9 mouse cellular contexts compared by ENCODE assay signal in genomic region chr11:115265771-115266399, GRCm38 (mm10). TPM values are rescaled to one million over a fixed set of nuclear protein-coding genes. Genes with fewer than 3 reads are reported as not detected.
DNase-seq lines count a peak whose midpoint lies in the region; ATAC-seq lines count a peak whose summit lies in the region.
"Had no signal": no experiment of that assay in that cellular context is flagged by ENCODE, and none has a peak within 500 bp of the region (broad histone marks: within the 10 kb centered on the region; RNA-seq: fewer than 3 reads in every experiment).

No protein-coding gene starts in this region.

- no peak overlapping the region for H3K9ac ChIP-seq in hindbrain, embryonic 14.5 days
- H3K9ac ChIP-seq in liver, embryonic 12.5 days: no peak overlapping the region

- H3K27ac ChIP-seq in hindbrain, embryonic 10.5 days: no peak overlapping the region
- no peak overlapping the region for H3K27ac ChIP-seq in hindbrain, embryonic 14.5 days
- H3K27ac ChIP-seq in embryonic facial prominence, embryonic 10.5 days (replicated peaks): no peak overlapping the region
- no peak overlapping the region for H3K27ac ChIP-seq in liver, embryonic 12.5 days
- H3K27ac ChIP-seq: macrophage had no signal

- no peak for ATAC-seq in hindbrain, embryonic 14.5 days (ENCODE audit: low FRiP score)
- no peak for ATAC-seq in liver, embryonic 12.5 days

- WGBS in hindbrain, embryonic 10.5 days: 3% methylated on average over 20 of the region's 20 CpGs
- WGBS in hindbrain, embryonic 14.5 days: 3% methylated on average over 20 of the region's 20 CpGs
- WGBS in embryonic facial prominence, embryonic 10.5 days: 6% methylated on average over 20 of the region's 20 CpGs
- WGBS in liver, embryonic 12.5 days (ENCODE audit: insufficient replicate concordance): 5% methylated on average over 20 of the region's 20 CpGs

- no peak overlapping the region; the same call in 1 of the 2 replicates for H3K4me2 ChIP-seq in hindbrain, embryonic 14.5 days (replicated peaks)
- H3K4me2 ChIP-seq in liver, embryonic 12.5 days: peak overlapping the region; percentile 62; the same call in 1 of the 2 replicates

- peaks cover 94% of the 10 kb centered on the region for H3K27me3 ChIP-seq in hindbrain, embryonic 10.5 days (ENCODE audit: insufficient read depth, poor library complexity, severe bottlenecking)
- H3K27me3 ChIP-seq in hindbrain, embryonic 14.5 days (ENCODE audit: control insufficient read depth, insufficient read depth, low read length): peaks cover 88% of the 10 kb centered on the region
- peaks cover 95% of the 10 kb centered on the region for H3K27me3 ChIP-seq in embryonic facial prominence, embryonic 10.5 days (replicated peaks; ENCODE audit: low read depth, poor library complexity, severe bottlenecking)
- peaks cover 88% of the 10 kb centered on the region for H3K27me3 ChIP-seq in liver, embryonic 12.5 days (replicated peaks)

- peaks cover 51% of the 10 kb centered on the region for H3K4me1 ChIP-seq in hindbrain, embryonic 10.5 days (replicated peaks)
- peaks cover 9% of the 10 kb centered on the region for H3K4me1 ChIP-seq in hindbrain, embryonic 14.5 days (replicated peaks; ENCODE audit: control insufficient read depth, insufficient read depth, low read length)
- peaks cover 46% of the 10 kb centered on the region for H3K4me1 ChIP-seq in embryonic facial prominence, embryonic 10.5 days
- H3K4me1 ChIP-seq in liver, embryonic 12.5 days: peaks cover 15% of the 10 kb centered on the region; the same call in 1 of the 2 replicates

- H3K9me3 ChIP-seq in hindbrain, embryonic 10.5 days: no peaks in the 10 kb centered on the region
- H3K9me3 ChIP-seq in hindbrain, embryonic 14.5 days (ENCODE audit: control insufficient read depth, low read length): no peaks in the 10 kb centered on the region
- H3K9me3 ChIP-seq in embryonic facial prominence, embryonic 10.5 days: no peaks in the 10 kb centered on the region
- H3K9me3 ChIP-seq in liver, embryonic 12.5 days (replicated peaks): no peaks in the 10 kb centered on the region

- DNase-seq in hindbrain, embryonic 10.5 days (ENCODE audit: low spot score): no peak
- DNase-seq in hindbrain, embryonic 14.5 days (ENCODE audit: low spot score): no peak
- DNase-seq in cerebellum, adult 18-20 months: peak; percentile 75 to 81
- DNase-seq in embryonic facial prominence, embryonic 10.5 days (ENCODE audit: low spot score): peak; percentile 19
- no peak for DNase-seq in testis, postnatal 10 days (ENCODE audit: low spot score)
- no peak for DNase-seq in left cerebral cortex, adult 18-20 months (ENCODE audit: low spot score in 2 of 2)
- no peak for DNase-seq in layer of hippocampus, postnatal 14 days (ENCODE audit: low spot score in 2 of 2)

- peaks cover 18% of the 10 kb centered on the region for H3K36me3 ChIP-seq in hindbrain, embryonic 10.5 days
- H3K36me3 ChIP-seq in hindbrain, embryonic 14.5 days (replicated peaks; ENCODE audit: control insufficient read depth, insufficient read depth): peaks cover 20% of the 10 kb centered on the region
- peaks cover 22% of the 10 kb centered on the region for H3K36me3 ChIP-seq in embryonic facial prominence, embryonic 10.5 days (replicated peaks)
- peaks cover 19% of the 10 kb centered on the region for H3K36me3 ChIP-seq in liver, embryonic 12.5 days

- H3K4me3 ChIP-seq in hindbrain, embryonic 10.5 days: peak overlapping the region; percentile 51
- H3K4me3 ChIP-seq in hindbrain, embryonic 14.5 days (replicated peaks; ENCODE audit: low read length): no peak overlapping the region
- H3K4me3 ChIP-seq in embryonic facial prominence, embryonic 10.5 days: peak overlapping the region; percentile 56
- H3K4me3 ChIP-seq in liver, embryonic 12.5 days: no peak overlapping the region

RNA-seq across cellular contexts. Expression of gene Grin2c, which starts 1.2 kb away (rescaled TPM):
- polyA plus RNA-seq in hindbrain, embryonic 10.5 days (2016; fragmentation: Nextera tagmentation; extraction: Ambion mirVana): 0.14 and 0.18 TPM in 2 replicates
- polyA plus RNA-seq in hindbrain, embryonic 14.5 days (2014; fragmentation: Nextera tagmentation; extraction: Ambion mirVana): 0.33 and 0.35 TPM in 2 replicates
- 0.06 and 0.07 TPM in 2 replicates for polyA plus RNA-seq in embryonic facial prominence, embryonic 10.5 days (2016; fragmentation: Nextera tagmentation; extraction: Ambion mirVana)
- 0.51 and 0.62 TPM in 2 replicates for polyA plus RNA-seq in liver, embryonic 12.5 days (2016; fragmentation: Nextera tagmentation; extraction: Ambion mirVana)
- total RNA-seq in left cerebral cortex, adult 18-20 months (2021): 10 to 100 TPM; 33.8 to 35.7 TPM
- 10 to 100 TPM; 41.7 to 47.0 TPM for total RNA-seq in layer of hippocampus, postnatal 14 days (2021)
- polyA plus RNA-seq: macrophage had no signal

RNA-seq across cellular contexts. Expression of gene Fdxr, which starts 11.0 kb away (rescaled TPM):
- 17.7 TPM in 2 replicates for polyA plus RNA-seq in hindbrain, embryonic 10.5 days (2016; fragmentation: Nextera tagmentation; extraction: Ambion mirVana)
- 15.2 TPM in 2 replicates for polyA plus RNA-seq in hindbrain, embryonic 14.5 days (2014; fragmentation: Nextera tagmentation; extraction: Ambion mirVana)
- polyA plus RNA-seq in embryonic facial prominence, embryonic 10.5 days (2016; fragmentation: Nextera tagmentation; extraction: Ambion mirVana): 17.6 and 18.1 TPM in 2 replicates
- 17.1 and 17.8 TPM in 2 replicates for polyA plus RNA-seq in liver, embryonic 12.5 days (2016; fragmentation: Nextera tagmentation; extraction: Ambion mirVana)
- total RNA-seq in left cerebral cortex, adult 18-20 months (2021): 10 to 100 TPM; 13.1 to 18.1 TPM
- total RNA-seq in layer of hippocampus, postnatal 14 days (2021): 10 to 100 TPM; 19.4 to 21.3 TPM

RNA-seq across cellular contexts. Expression of gene Fads6, which starts 31.6 kb away (rescaled TPM):
- polyA plus RNA-seq in hindbrain, embryonic 10.5 days (2016; fragmentation: Nextera tagmentation; extraction: Ambion mirVana): 0.27 and 0.47 TPM in 2 replicates
- polyA plus RNA-seq in hindbrain, embryonic 14.5 days (2014; fragmentation: Nextera tagmentation; extraction: Ambion mirVana): 1.4 and 1.5 TPM in 2 replicates
- polyA plus RNA-seq in embryonic facial prominence, embryonic 10.5 days (2016; fragmentation: Nextera tagmentation; extraction: Ambion mirVana): 0.27 and 0.62 TPM in 2 replicates
- polyA plus RNA-seq in liver, embryonic 12.5 days (2016; fragmentation: Nextera tagmentation; extraction: Ambion mirVana): 2.2 and 2.4 TPM in 2 replicates
- 10 to 100 TPM; 14.6 to 15.5 TPM for total RNA-seq in left cerebral cortex, adult 18-20 months (2021)
- 10 to 100 TPM in 1 of 2 experiments, 1 to 10 TPM in 1; 10.0 to 10.2 TPM for total RNA-seq in layer of hippocampus, postnatal 14 days (2021)

RNA-seq across cellular contexts. Expression of gene Otop2, which starts 41.1 kb away (rescaled TPM):
- not detected in 2 replicates for polyA plus RNA-seq in hindbrain, embryonic 10.5 days (2016; fragmentation: Nextera tagmentation; extraction: Ambion mirVana)
- 0.08 and 0.14 TPM in 2 replicates for polyA plus RNA-seq in hindbrain, embryonic 14.5 days (2014; fragmentation: Nextera tagmentation; extraction: Ambion mirVana)
- not detected in 2 replicates for polyA plus RNA-seq in embryonic facial prominence, embryonic 10.5 days (2016; fragmentation: Nextera tagmentation; extraction: Ambion mirVana)
- polyA plus RNA-seq in liver, embryonic 12.5 days (2016; fragmentation: Nextera tagmentation; extraction: Ambion mirVana): not detected in 2 replicates
- 1 to 10 TPM in 1 of 2 experiments, under 1 TPM in 1; 0.74 to 2.1 TPM for total RNA-seq in left cerebral cortex, adult 18-20 months (2021)
- not detected for total RNA-seq in layer of hippocampus, postnatal 14 days (2021)
- polyA plus RNA-seq: macrophage had no signal

RNA-seq across cellular contexts. Expression of gene Ush1g, which starts 56.0 kb away (rescaled TPM):
- 0.10 TPM in 1 of 2 replicates, not detected in the other for polyA plus RNA-seq in hindbrain, embryonic 10.5 days (2016; fragmentation: Nextera tagmentation; extraction: Ambion mirVana)
- 0.15 TPM in 1 of 2 replicates, not detected in the other for polyA plus RNA-seq in hindbrain, embryonic 14.5 days (2014; fragmentation: Nextera tagmentation; extraction: Ambion mirVana)
- 0.04 TPM in 2 replicates for polyA plus RNA-seq in embryonic facial prominence, embryonic 10.5 days (2016; fragmentation: Nextera tagmentation; extraction: Ambion mirVana)
- polyA plus RNA-seq in liver, embryonic 12.5 days (2016; fragmentation: Nextera tagmentation; extraction: Ambion mirVana): 0.25 and 0.32 TPM in 2 replicates
- total RNA-seq in left cerebral cortex, adult 18-20 months (2021): under 1 TPM; 0.26 to 0.52 TPM
- total RNA-seq in layer of hippocampus, postnatal 14 days (2021): under 1 TPM; 0.16 to 0.45 TPM
- polyA plus RNA-seq: macrophage had no signal

Comparison
In these comparisons a context has a peak if more than half of its experiments do, and no peak if none do; other contexts are left out.
1. H3K4me3 ChIP-seq: peak in hindbrain, embryonic 10.5 days (single experiment) and embryonic facial prominence, embryonic 10.5 days (single experiment); none in hindbrain, embryonic 14.5 days (single experiment) and liver, embryonic 12.5 days (single experiment).
2. DNase-seq: peak in cerebellum, adult 18-20 months (2 of 2) and embryonic facial prominence, embryonic 10.5 days (single experiment); none in hindbrain, embryonic 10.5 days (single experiment), hindbrain, embryonic 14.5 days (single experiment), testis, postnatal 10 days (single experiment), left cerebral cortex, adult 18-20 months (0 of 2) and layer of hippocampus, postnatal 14 days (0 of 2).